Mouse (Mus musculus) thymus, postnatal 36 days (tissue): Measurements from ENCODE around the gene Hist1h3b.

Source experiments
- DNase-seq, 2 experiments: peaks; one replicate each; pipeline ENCODE4 v3.0.0; 2022; ENCODE audit warnings: mixed read lengths in 2 of 2

The Hist1h3b gene

GRCm38 (mm10) chr13:23799405-23799804, 47.3 kb downstream of the Hist1h3b start:
- no peak for DNase-seq
